Mouse (Mus musculus) stomach, postnatal 0 days (tissue): ENCODE measurements around the gene Nuf2.
A peak's percentile ranks its signal among the peaks of the same experiment; 100 is the strongest.
"Not testable (repeated sequence)": the region's sequence is repeated elsewhere in the genome, so short reads cannot be mapped to it uniquely, and the experiment has no call there.

Experiments
- CTCF ChIP-seq: IDR thresholded peaks from 2 replicates; pipeline ENCODE4 v1.5.1; 2016; ENCODE audit warnings: antibody characterized with exemption, low read depth, mild to moderate bottlenecking, moderate library complexity
- EP300 ChIP-seq: optimal IDR thresholded peaks from 2 replicates; pipeline ENCODE3; 2016; ENCODE audit warnings: antibody characterized with exemption

- TF ChIP-seq CTCF: peak; percentile 49
- TF ChIP-seq EP300: not testable (repeated sequence)
These were observed 13.3 kb downstream of the Nuf2 start for GRCm38 (mm10) chr1:169517899-169518517.
